Mouse (Mus musculus): ENCODE measurements around the gene Cnih3.

DNA sequence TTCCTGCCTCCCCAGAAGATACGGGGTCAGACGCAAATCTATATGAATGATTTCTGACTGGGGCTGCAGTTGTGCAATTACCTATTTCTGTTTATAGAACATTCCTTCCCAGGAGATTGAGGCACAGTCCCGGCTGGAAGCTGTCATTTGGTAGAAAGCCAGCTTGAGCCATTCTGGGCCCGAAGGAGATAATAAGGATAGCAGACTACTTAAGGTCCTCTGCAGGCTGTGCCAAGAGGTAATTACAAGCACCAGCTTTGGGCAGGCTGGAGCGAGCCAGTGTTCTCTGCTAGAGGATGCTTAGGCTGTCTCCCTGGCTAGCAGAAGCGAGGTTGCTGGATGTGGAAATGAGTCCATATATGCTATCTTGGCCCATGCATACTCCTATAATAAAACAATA is 70.4 kb downstream of the Cnih3 start:
- TF ChIP-seq CTCF (IDR thresholded peaks at IDR 0.05) = no peak
- no peak for TF ChIP-seq POLR2A (IDR thresholded peaks at IDR 0.05; ENCODE audit: insufficient read depth, low read depth, low read length)
- TF ChIP-seq EP300 (IDR thresholded peaks at IDR 0.05; ENCODE audit: insufficient read depth, low read depth, low read length) = no peak

Measured in heart, adult 2 months (tissue).